Mouse (Mus musculus) forebrain, embryonic 11.5 days (tissue): Measurements from ENCODE around the gene Il17ra. TPM values are rescaled to one million over a fixed set of nuclear protein-coding genes. Genes with fewer than 3 reads are reported as not detected.

Experiments used
- ATAC-seq: fragments of 200-750 bp; cut with Nextera tagmentation; replicated peaks from 2 replicates; pipeline ENCODE4 v1.8.0; 2017; ENCODE audit warnings: moderate TSS enrichment; ENCODE audit not compliant: low FRiP score
- DNase-seq: peaks from one replicate; pipeline ENCODE4 v3.0.0-alpha.2; 2017; ENCODE audit warnings: low spot score
- H3K27ac ChIP-seq: fragments of 300-500 bp; sonication (generic); 2 replicates; pipeline ENCODE4 v1.5.1; 2014; ENCODE audit warnings: low read depth, low read length
- H3K27me3 ChIP-seq: fragments of 300-500 bp; sonication (generic); 2 replicates; pipeline ENCODE4 v1.6.1; 2014; ENCODE audit warnings: mild to moderate bottlenecking, low read length, mixed read lengths; ENCODE audit not compliant: control insufficient read depth, insufficient read depth
- H3K36me3 ChIP-seq: fragments of 300-500 bp; sonication (generic); 2 replicates; pipeline ENCODE4 v1.6.1; 2014; ENCODE audit warnings: mild to moderate bottlenecking, low read length, moderate library complexity, mixed read lengths; ENCODE audit not compliant: control insufficient read depth, insufficient read depth
- H3K4me1 ChIP-seq: fragments of 300-500 bp; sonication (generic); replicated peaks from 2 replicates; pipeline ENCODE4 v1.6.1; 2014; ENCODE audit warnings: low read length, mixed read lengths; ENCODE audit not compliant: control insufficient read depth, insufficient read depth
- H3K4me2 ChIP-seq: fragments of 300-500 bp; sonication (generic); 2 replicates; pipeline ENCODE4 v1.6.1; 2014; ENCODE audit warnings: low read depth, mild to moderate bottlenecking, low read length, moderate library complexity, mixed read lengths; ENCODE audit not compliant: severe bottlenecking
- H3K4me3 ChIP-seq: fragments of 300-500 bp; sonication (generic); 2 replicates; pipeline ENCODE4 v1.5.1; 2014; ENCODE audit warnings: low read depth, low read length
- H3K9ac ChIP-seq: fragments of 300-500 bp; sonication (generic); 2 replicates; pipeline ENCODE4 v1.6.1; 2014; ENCODE audit warnings: low read length
- H3K9me3 ChIP-seq: fragments of 300-500 bp; sonication (generic); 2 replicates; pipeline ENCODE4 v1.6.1; 2016; ENCODE audit warnings: low read length, mixed read lengths; ENCODE audit not compliant: control insufficient read depth
- WGBS: fragments of 180-500 bp; shearing (Covaris S2); extraction: QIAGEN DNeasy Blood & Tissue Kit; methylation state at CpG from one replicate; pipeline ENCODE4 v1.1.7; 2014; 5-methylcytosine and 5-hydroxymethylcytosine counted together
- polyA plus RNA-seq: library from polyadenylated mRNA; unstranded; fragments of >200 nt; fragmentation: Nextera tagmentation; extraction: Ambion mirVana; gene quantifications from 2 replicates; pipeline ENCODE4 v1.2.1, GENCODE M21; 2014

Gene Il17ra
- polyA plus RNA-seq, 1 experiment from 2014 or later: 3.6 TPM

- peaks cover 17% of the 10 kb centered on the region for H3K4me1 ChIP-seq
- H3K9me3 ChIP-seq: no peaks in the 10 kb centered on the region
- ATAC-seq (no peak), DNase-seq (no peak)
- no peak overlapping the region for H3K4me3 ChIP-seq
- H3K36me3 ChIP-seq: no peaks in the 10 kb centered on the region
- no peak overlapping the region for H3K4me2 ChIP-seq
- H3K27ac ChIP-seq: no peak overlapping the region
- H3K9ac ChIP-seq: no peak overlapping the region
- WGBS: 85% methylated on average over 8 of the region's 8 CpGs
- no peaks in the 10 kb centered on the region for H3K27me3 ChIP-seq
These were observed 12.2 kb downstream of the Il17ra start for GRCm38 (mm10) chr6:120475288-120475687.

DNA sequence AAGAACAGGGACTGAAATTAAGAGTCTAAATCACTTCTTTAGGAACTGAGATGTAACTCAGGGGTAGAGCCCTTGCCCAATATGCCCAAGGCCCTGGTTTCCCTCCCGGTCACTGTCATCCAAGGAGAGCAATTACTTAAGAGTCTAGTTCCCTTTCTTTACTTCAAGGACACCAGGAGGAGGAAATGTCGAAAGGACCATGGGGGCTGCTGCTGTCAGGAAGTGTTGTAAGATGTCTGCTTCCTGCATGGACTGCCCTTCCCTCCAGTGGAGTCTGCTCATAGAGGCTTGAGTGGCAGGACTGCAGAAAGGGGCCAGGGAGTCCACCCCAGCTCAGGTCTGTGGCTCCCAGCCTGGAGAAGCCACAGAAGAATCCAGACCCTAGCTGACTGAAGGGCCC is 16.3 kb downstream of the Il17ra start:
- Histone ChIP-seq H3K4me1 (no peaks in the 10 kb centered on the region), H3K9me3 (no peaks in the 10 kb centered on the region), H3K27ac (no peak overlapping the region), H3K4me2 (no peak overlapping the region), H3K27me3 (no peaks in the 10 kb centered on the region), H3K9ac (no peak overlapping the region), H3K36me3 (peaks cover 3% of the 10 kb centered on the region; the same call in 1 of the 2 replicates), H3K4me3 (no peak overlapping the region)
- ATAC-seq (no peak), DNase-seq (no peak)
- WGBS: 79% methylated on average over 2 of the region's 2 CpGs

GRCm38 (mm10) chr6:120480361-120480760 is 17.3 kb downstream of the Il17ra start:
- DNase-seq: no peak
- H3K36me3 ChIP-seq: peaks cover 3% of the 10 kb centered on the region; the same call in 1 of the 2 replicates
- ATAC-seq: no peak
- H3K4me3 ChIP-seq: no peak overlapping the region
- H3K9me3 ChIP-seq: no peaks in the 10 kb centered on the region
- no peaks in the 10 kb centered on the region for H3K27me3 ChIP-seq
- H3K4me2 ChIP-seq: no peak overlapping the region
- 94% methylated on average over 5 of the region's 5 CpGs for WGBS
- no peak overlapping the region for H3K27ac ChIP-seq
- no peaks in the 10 kb centered on the region for H3K4me1 ChIP-seq
- no peak overlapping the region for H3K9ac ChIP-seq

DNA sequence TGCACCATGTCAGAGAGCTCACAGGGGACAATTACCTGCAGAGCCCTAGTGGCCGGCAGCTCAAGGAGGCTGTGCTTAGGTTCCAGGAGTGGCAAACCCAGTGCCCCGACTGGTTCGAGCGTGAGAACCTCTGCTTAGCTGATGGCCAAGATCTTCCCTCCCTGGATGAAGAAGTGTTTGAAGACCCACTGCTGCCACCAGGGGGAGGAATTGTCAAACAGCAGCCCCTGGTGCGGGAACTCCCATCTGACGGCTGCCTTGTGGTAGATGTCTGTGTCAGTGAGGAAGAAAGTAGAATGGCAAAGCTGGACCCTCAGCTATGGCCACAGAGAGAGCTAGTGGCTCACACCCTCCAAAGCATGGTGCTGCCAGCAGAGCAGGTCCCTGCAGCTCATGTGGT is 18.5 kb downstream of the Il17ra start:
- H3K4me3 ChIP-seq: no peak overlapping the region
- H3K4me1 ChIP-seq: no peaks in the 10 kb centered on the region
- no peak overlapping the region for H3K4me2 ChIP-seq
- H3K9ac ChIP-seq: no peak overlapping the region
- 89% methylated on average over 6 of the region's 6 CpGs for WGBS
- H3K9me3 ChIP-seq: no peaks in the 10 kb centered on the region
- ATAC-seq (no peak), DNase-seq (no peak)
- peaks cover 3% of the 10 kb centered on the region; the same call in 1 of the 2 replicates for H3K36me3 ChIP-seq
- no peaks in the 10 kb centered on the region for H3K27me3 ChIP-seq
- H3K27ac ChIP-seq: no peak overlapping the region

DNA sequence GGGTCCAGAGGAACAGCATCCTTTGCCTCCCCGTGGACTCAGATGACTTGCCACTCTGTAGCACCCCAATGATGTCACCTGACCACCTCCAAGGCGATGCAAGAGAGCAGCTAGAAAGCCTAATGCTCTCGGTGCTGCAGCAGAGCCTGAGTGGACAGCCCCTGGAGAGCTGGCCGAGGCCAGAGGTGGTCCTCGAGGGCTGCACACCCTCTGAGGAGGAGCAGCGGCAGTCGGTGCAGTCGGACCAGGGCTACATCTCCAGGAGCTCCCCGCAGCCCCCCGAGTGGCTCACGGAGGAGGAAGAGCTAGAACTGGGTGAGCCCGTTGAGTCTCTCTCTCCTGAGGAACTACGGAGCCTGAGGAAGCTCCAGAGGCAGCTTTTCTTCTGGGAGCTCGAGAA is 19.0 kb downstream of the Il17ra start:
- ATAC-seq (no peak), DNase-seq (no peak)
- 94% methylated on average over 14 of the region's 14 CpGs for WGBS
- Histone ChIP-seq H3K4me1 (no peaks in the 10 kb centered on the region), H3K9me3 (no peaks in the 10 kb centered on the region), H3K9ac (no peak overlapping the region), H3K4me3 (no peak overlapping the region), H3K4me2 (no peak overlapping the region), H3K27ac (no peak overlapping the region), H3K27me3 (no peaks in the 10 kb centered on the region), H3K36me3 (peaks cover 3% of the 10 kb centered on the region; the same call in 1 of the 2 replicates)

DNA sequence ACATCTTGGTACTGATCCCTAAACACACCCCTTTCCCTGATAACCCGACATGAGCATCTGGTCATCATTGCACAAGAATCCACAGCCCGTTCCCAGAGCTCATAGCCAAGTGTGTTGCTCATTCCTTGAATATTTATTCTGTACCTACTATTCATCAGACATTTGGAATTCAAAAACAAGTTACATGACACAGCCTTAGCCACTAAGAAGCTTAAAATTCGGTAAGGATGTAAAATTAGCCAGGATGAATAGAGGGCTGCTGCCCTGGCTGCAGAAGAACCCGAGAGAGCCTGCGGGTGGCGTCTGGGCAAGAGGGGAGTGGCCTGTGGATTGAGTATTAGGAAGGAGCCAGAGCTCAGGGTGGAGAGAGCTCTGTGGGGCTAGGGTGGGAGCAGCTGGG is 19.7 kb downstream of the Il17ra start:
- no peak for DNase-seq
- H3K4me1 ChIP-seq: no peaks in the 10 kb centered on the region

DNA sequence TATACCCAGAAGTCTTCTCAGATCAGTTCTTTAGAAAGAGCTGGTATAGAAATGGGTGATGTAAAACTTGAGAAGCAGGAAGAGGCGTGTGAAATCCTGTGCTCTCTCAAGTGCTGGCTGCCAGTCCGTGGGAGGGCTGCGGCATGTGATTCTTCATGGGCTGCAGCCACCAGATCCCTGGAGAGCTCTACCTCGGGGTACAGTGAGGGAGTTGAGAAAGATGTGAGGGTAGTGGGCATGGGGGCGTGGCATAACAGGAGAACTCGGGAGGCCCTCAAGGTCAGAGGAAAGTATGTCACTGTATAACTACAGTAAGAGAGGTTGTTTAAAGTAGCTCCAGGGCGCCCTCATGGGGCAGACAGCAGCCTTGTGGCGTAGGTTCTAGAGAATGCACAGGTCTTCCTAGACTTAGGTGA is 20.2 kb downstream of the Il17ra start:
- WGBS: 41% methylated on average over 8 of the region's 8 CpGs
- Histone ChIP-seq H3K4me2 (no peak overlapping the region), H3K9me3 (no peaks in the 10 kb centered on the region), H3K4me3 (no peak overlapping the region), H3K27me3 (no peaks in the 10 kb centered on the region), H3K27ac (no peak overlapping the region), H3K9ac (no peak overlapping the region), H3K36me3 (peaks cover 3% of the 10 kb centered on the region; the same call in 1 of the 2 replicates), H3K4me1 (no peaks in the 10 kb centered on the region)
- ATAC-seq (peak; percentile 36; the same call in 1 of the 2 replicates), DNase-seq (no peak)

More for the DNA sequence above, 19.7 kb downstream of the Il17ra start:
- Histone ChIP-seq H3K27ac (no peak overlapping the region), H3K9me3 (no peaks in the 10 kb centered on the region), H3K4me3 (no peak overlapping the region), H3K27me3 (no peaks in the 10 kb centered on the region), H3K9ac (no peak overlapping the region), H3K36me3 (peaks cover 3% of the 10 kb centered on the region; the same call in 1 of the 2 replicates), H3K4me2 (no peak overlapping the region)
- ATAC-seq: no peak
- WGBS: 57% methylated on average over 6 of the region's 6 CpGs

GRCm38 (mm10) chr6:120485038-120485437 is 22.0 kb downstream of the Il17ra start:
- H3K4me1 ChIP-seq: no peaks in the 10 kb centered on the region
- no peak overlapping the region for H3K9ac ChIP-seq
- H3K36me3 ChIP-seq: peaks cover 3% of the 10 kb centered on the region; the same call in 1 of the 2 replicates
- 0 out of 2 replicates have a peak, but pooled peaks cover 2% of the 10 kb centered on the region for H3K27me3 ChIP-seq
- H3K27ac ChIP-seq: no peak overlapping the region
- H3K4me2 ChIP-seq: no peak overlapping the region
- DNase-seq: no peak
- no peaks in the 10 kb centered on the region for H3K9me3 ChIP-seq
- no peak for ATAC-seq
- 81% methylated on average over 3 of the region's 3 CpGs for WGBS
- H3K4me3 ChIP-seq: no peak overlapping the region

GRCm38 (mm10) chr6:120486051-120486510 is 23.0 kb downstream of the Il17ra start:
- Histone ChIP-seq H3K4me1 (no peaks in the 10 kb centered on the region), H3K27me3 (0 out of 2 replicates have a peak, but pooled peaks cover 2% of the 10 kb centered on the region), H3K9me3 (no peaks in the 10 kb centered on the region), H3K36me3 (peaks cover 1% of the 10 kb centered on the region; the same call in 1 of the 2 replicates), H3K9ac (no peak overlapping the region), H3K4me2 (no peak overlapping the region), H3K27ac (no peak overlapping the region), H3K4me3 (no peak overlapping the region)
- WGBS: 77% methylated on average over 8 of the region's 8 CpGs
- DNase-seq (no peak), ATAC-seq (no peak)
